Mouse (Mus musculus): ENCODE measurements at regions not wholly inside any gene's neighbourhood (a gene's known extent, or its start where the extent isn't known, plus 50 kb on each side); places are given as distances from the start of the nearest gene placed in this dataset.

DNA sequence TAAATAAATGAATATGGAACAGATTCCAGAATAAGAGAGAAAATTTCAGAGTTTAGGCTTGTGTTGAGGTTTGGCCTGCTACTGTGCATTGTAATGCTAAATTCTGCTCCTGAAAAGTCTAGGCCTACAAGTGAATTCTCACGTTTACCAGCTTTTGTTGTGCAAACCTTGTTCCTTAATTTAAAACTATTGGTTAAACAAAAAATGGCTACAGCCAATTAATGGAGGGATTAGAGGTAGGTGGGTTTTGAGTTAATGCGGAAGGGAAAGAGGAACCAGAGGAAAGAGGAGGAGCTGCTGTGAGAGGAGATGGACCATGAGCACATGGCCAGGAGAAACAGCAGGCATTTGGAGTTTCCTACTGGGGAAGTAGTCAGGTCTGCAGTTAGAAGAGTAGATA, 79.1 kb upstream of the Tle4 start:
- Histone ChIP-seq H3K9me3 (ENCODE audit: control insufficient read depth, low read length) (no peaks in the 10 kb centered on the region), H3K4me3 (ENCODE audit: low read depth, low read length) (no peak overlapping the region), H3K27me3 (ENCODE audit: control insufficient read depth, insufficient read depth, low read length) (peaks cover 27% of the 10 kb centered on the region), H3K27ac (ENCODE audit: low read depth, low read length) (no peak overlapping the region), H3K4me2 (no peak overlapping the region), H3K36me3 (ENCODE audit: control insufficient read depth, insufficient read depth, low read length) (no peaks in the 10 kb centered on the region), H3K4me1 (ENCODE audit: control insufficient read depth, insufficient read depth, low read length) (peaks cover 4% of the 10 kb centered on the region; the same call in 1 of the 2 replicates), H3K9ac (ENCODE audit: low read length) (no peak overlapping the region)
- DNase-seq (ENCODE audit: low spot score, missing footprints) (no peak), ATAC-seq (ENCODE audit: low FRiP score) (no peak)
- 19% methylated on average over 2 of the region's 2 CpGs for WGBS

GRCm38 (mm10) chr19:14670821-14671104, 72.9 kb upstream of the Tle4 start:
- H3K9me3 ChIP-seq (ENCODE audit: control insufficient read depth, low read length), result no peaks in the 10 kb centered on the region
- H3K9ac ChIP-seq (ENCODE audit: low read length), result no peak overlapping the region
- ATAC-seq (ENCODE audit: low FRiP score) (0 out of 2 replicates have a peak, but pooled peaks have one; percentile 42), DNase-seq (ENCODE audit: low spot score, missing footprints) (no peak)
- H3K27me3 ChIP-seq (ENCODE audit: control insufficient read depth, insufficient read depth, low read length), result peaks cover 22% of the 10 kb centered on the region
- peaks cover 9% of the 10 kb centered on the region for H3K4me1 ChIP-seq (ENCODE audit: control insufficient read depth, insufficient read depth, low read length)
- no peaks in the 10 kb centered on the region for H3K36me3 ChIP-seq (ENCODE audit: control insufficient read depth, insufficient read depth, low read length)
- no peak overlapping the region for H3K4me2 ChIP-seq
- H3K4me3 ChIP-seq (ENCODE audit: low read depth, low read length), result no peak overlapping the region
- no peak overlapping the region for H3K27ac ChIP-seq (ENCODE audit: low read depth, low read length)

GRCm38 (mm10) chr19:14670078-14670820, 72.4 kb upstream of the Tle4 start:
- Histone ChIP-seq H3K27me3 (ENCODE audit: control insufficient read depth, insufficient read depth, low read length) (peaks cover 22% of the 10 kb centered on the region), H3K27ac (ENCODE audit: low read depth, low read length) (no peak overlapping the region), H3K4me2 (no peak overlapping the region), H3K4me1 (ENCODE audit: control insufficient read depth, insufficient read depth, low read length) (peaks cover 9% of the 10 kb centered on the region), H3K9me3 (ENCODE audit: control insufficient read depth, low read length) (no peaks in the 10 kb centered on the region), H3K9ac (ENCODE audit: low read length) (no peak overlapping the region), H3K36me3 (ENCODE audit: control insufficient read depth, insufficient read depth, low read length) (no peaks in the 10 kb centered on the region), H3K4me3 (ENCODE audit: low read depth, low read length) (no peak overlapping the region)
- ATAC-seq (ENCODE audit: low FRiP score) (0 out of 2 replicates have a peak, but pooled peaks have one; percentile 38), DNase-seq (ENCODE audit: low spot score, missing footprints) (peak; percentile 89)
- WGBS, result 34% methylated on average over 13 of the region's 13 CpGs

GRCm38 (mm10) chr19:14668512-14669181, 70.8 kb upstream of the Tle4 start:
- Histone ChIP-seq H3K4me2 (no peak overlapping the region), H3K27me3 (ENCODE audit: control insufficient read depth, insufficient read depth, low read length) (peaks cover 15% of the 10 kb centered on the region), H3K27ac (ENCODE audit: low read depth, low read length) (no peak overlapping the region), H3K4me3 (ENCODE audit: low read depth, low read length) (no peak overlapping the region), H3K4me1 (ENCODE audit: control insufficient read depth, insufficient read depth, low read length) (peaks cover 9% of the 10 kb centered on the region), H3K9ac (ENCODE audit: low read length) (no peak overlapping the region), H3K36me3 (ENCODE audit: control insufficient read depth, insufficient read depth, low read length) (no peaks in the 10 kb centered on the region), H3K9me3 (ENCODE audit: control insufficient read depth, low read length) (no peaks in the 10 kb centered on the region)
- ATAC-seq (ENCODE audit: low FRiP score) (no peak), DNase-seq (ENCODE audit: low spot score, missing footprints) (no peak)
- WGBS, result 83% methylated on average over 4 of the region's 4 CpGs

DNA sequence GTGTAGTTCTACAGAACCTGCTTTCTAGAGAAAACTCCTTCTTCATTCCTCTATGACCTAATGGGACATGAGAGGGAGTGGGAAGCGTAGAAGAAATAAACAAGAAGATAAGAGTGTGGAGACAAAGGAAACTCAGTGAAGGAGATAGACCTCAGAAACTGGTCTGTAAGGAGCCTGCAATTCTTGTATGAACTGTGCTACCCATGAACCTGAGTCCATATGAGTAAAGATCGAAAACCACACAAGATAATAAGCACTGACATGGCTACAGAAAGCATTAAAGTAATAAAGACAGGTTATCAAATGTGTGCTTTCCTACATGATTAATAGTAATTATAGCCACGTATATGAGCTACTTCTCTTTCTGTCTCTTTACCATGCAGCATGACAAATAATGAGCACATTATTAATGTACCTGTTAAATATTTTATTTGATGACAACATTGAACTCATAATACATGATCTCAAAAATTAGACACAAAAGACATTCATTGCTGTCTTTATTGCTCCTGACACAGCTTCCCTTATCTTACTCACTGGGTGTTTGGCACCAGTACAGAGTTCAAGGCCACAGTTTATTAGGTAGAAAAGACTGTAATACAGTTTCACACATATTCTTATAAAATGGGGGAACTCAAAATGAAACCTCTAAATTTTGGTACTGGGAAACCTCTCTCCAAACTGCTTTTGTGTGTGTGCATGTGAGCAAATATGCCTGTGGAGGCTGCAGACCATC, 67.0 kb upstream of the Tle4 start:
- ATAC-seq (ENCODE audit: low FRiP score), result no peak
- no peak overlapping the region for H3K4me3 ChIP-seq (ENCODE audit: low read depth, low read length)
- 89% methylated on average over 3 of the region's 3 CpGs for WGBS
- no peak overlapping the region for H3K9ac ChIP-seq (ENCODE audit: low read length)
- H3K9me3 ChIP-seq (ENCODE audit: control insufficient read depth, low read length), result no peaks in the 10 kb centered on the region
- no peak overlapping the region for H3K4me2 ChIP-seq
- H3K27me3 ChIP-seq (ENCODE audit: control insufficient read depth, insufficient read depth, low read length), result peaks cover 2% of the 10 kb centered on the region; the same call in 1 of the 2 replicates
- no peak for DNase-seq (ENCODE audit: low spot score, missing footprints)
- H3K27ac ChIP-seq (ENCODE audit: low read depth, low read length), result no peak overlapping the region
- peaks cover under 1% of the 10 kb centered on the region; the same call in 1 of the 2 replicates for H3K4me1 ChIP-seq (ENCODE audit: control insufficient read depth, insufficient read depth, low read length)
- H3K36me3 ChIP-seq (ENCODE audit: control insufficient read depth, insufficient read depth, low read length), result no peaks in the 10 kb centered on the region

DNA sequence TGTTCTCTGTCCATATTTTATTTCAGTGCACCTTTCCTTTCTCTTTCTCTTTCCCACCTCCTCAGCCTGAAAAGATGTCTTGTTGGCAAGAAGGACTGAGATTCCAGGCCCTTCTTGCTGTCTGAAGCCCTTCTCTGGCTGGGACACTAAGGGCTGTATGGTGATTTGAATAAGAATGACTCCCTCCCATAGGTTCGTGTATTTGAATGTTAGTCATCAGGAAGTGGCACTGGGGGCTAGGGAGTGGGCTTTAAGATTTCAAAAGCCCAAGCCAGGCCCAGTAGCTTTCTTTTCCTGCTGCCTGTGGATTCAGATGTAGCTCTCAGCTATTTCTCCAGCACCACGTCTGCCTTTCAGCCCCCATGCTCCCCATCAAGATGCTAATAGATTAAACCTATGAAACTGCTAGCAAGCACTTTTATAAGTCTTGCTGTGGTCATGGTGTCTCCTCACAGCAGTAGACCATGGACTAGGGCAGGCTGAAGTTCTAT, 66.3 kb upstream of the Tle4 start:
- DNase-seq (ENCODE audit: low spot score, missing footprints), result no peak
- Histone ChIP-seq H3K9ac (ENCODE audit: low read length) (no peak overlapping the region), H3K4me3 (ENCODE audit: low read depth, low read length) (no peak overlapping the region), H3K27me3 (ENCODE audit: control insufficient read depth, insufficient read depth, low read length) (peaks cover 2% of the 10 kb centered on the region; the same call in 1 of the 2 replicates), H3K9me3 (ENCODE audit: control insufficient read depth, low read length) (no peaks in the 10 kb centered on the region), H3K27ac (ENCODE audit: low read depth, low read length) (no peak overlapping the region), H3K36me3 (ENCODE audit: control insufficient read depth, insufficient read depth, low read length) (no peaks in the 10 kb centered on the region), H3K4me1 (ENCODE audit: control insufficient read depth, insufficient read depth, low read length) (peaks cover 4% of the 10 kb centered on the region; the same call in 1 of the 2 replicates), H3K4me2 (no peak overlapping the region)
- ATAC-seq (ENCODE audit: low FRiP score), result no peak
- 37% methylated on average over 2 of the region's 2 CpGs for WGBS

DNA sequence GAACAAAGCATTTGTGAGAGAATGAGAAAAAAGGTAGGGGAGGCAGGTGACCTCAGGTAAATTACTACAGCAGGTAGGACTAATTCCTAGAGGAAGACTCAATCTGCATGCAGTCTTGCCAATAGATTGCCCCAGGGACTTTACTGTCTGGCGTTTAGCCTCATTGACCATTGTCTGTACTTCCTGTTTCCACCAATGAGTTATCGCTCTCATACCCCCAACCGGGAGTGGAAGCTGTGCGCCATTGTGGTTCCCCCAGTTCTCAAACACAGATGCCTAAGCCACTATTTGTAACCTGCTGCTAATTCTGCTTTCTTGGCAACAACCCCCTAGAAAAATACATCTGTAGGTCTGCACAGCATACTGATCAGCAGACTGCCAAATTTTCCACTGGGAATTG, 65.5 kb upstream of the Tle4 start:
- no peak overlapping the region for H3K9ac ChIP-seq (ENCODE audit: low read length)
- H3K4me1 ChIP-seq (ENCODE audit: control insufficient read depth, insufficient read depth, low read length), result peaks cover 4% of the 10 kb centered on the region; the same call in 1 of the 2 replicates
- no peak overlapping the region for H3K4me2 ChIP-seq
- ATAC-seq (ENCODE audit: low FRiP score), result no peak
- peaks cover 2% of the 10 kb centered on the region; the same call in 1 of the 2 replicates for H3K27me3 ChIP-seq (ENCODE audit: control insufficient read depth, insufficient read depth, low read length)
- no peak overlapping the region for H3K27ac ChIP-seq (ENCODE audit: low read depth, low read length)
- no peak overlapping the region for H3K4me3 ChIP-seq (ENCODE audit: low read depth, low read length)
- DNase-seq (ENCODE audit: low spot score, missing footprints), result no peak
- no peaks in the 10 kb centered on the region for H3K36me3 ChIP-seq (ENCODE audit: control insufficient read depth, insufficient read depth, low read length)
- no peaks in the 10 kb centered on the region for H3K9me3 ChIP-seq (ENCODE audit: control insufficient read depth, low read length)
- WGBS, result 73% methylated on average over 4 of the region's 4 CpGs

DNA sequence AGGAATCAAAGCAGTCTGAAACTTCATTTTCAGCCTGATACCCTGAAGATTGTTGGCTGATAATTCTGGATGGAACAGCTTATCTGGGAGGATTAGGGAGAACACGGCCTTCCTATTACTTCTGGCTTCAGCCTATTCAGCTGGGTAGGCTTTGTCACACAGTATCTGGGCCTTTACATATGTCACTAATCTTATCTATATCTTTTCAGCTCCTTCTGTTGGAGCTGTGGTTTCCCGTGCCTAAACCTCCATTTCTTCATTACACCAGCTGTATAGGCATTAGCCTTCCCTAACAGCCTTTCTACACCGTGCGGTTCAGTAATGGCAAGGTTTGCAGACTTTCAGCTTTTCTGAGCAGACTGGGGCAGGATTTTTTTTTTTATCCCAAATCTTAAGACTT, 61.9 kb upstream of the Tle4 start:
- ATAC-seq (ENCODE audit: low FRiP score) (peak; percentile 48; the same call in 1 of the 2 replicates), DNase-seq (ENCODE audit: low spot score, missing footprints) (no peak)
- Histone ChIP-seq H3K4me2 (no peak overlapping the region), H3K36me3 (ENCODE audit: control insufficient read depth, insufficient read depth, low read length) (no peaks in the 10 kb centered on the region), H3K9me3 (ENCODE audit: control insufficient read depth, low read length) (no peaks in the 10 kb centered on the region), H3K27me3 (ENCODE audit: control insufficient read depth, insufficient read depth, low read length) (peaks cover 2% of the 10 kb centered on the region; the same call in 1 of the 2 replicates), H3K4me3 (ENCODE audit: low read depth, low read length) (no peak overlapping the region), H3K4me1 (ENCODE audit: control insufficient read depth, insufficient read depth, low read length) (peaks cover 4% of the 10 kb centered on the region; the same call in 1 of the 2 replicates), H3K27ac (ENCODE audit: low read depth, low read length) (no peak overlapping the region), H3K9ac (ENCODE audit: low read length) (no peak overlapping the region)
- WGBS, result 17% methylated on average over 4 of the region's 4 CpGs

DNA sequence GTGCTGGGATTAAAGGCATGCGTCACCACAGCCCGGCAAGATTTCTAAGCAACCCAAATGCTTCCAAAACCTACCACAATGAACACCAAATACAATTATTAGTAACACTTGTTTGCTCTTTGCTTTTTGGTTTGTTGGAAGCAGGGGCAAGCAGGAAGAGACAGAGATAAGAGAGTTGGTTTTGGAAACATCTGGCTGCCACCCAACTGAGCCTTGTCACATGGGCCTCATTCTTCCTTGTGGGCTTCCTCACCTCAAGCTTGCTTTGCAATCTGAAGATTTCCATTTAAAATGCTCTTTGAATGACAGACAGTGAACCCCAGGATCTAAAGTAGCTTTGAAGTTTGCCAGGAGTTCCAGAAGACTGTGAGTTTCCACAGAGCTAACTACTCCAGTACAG, 60.6 kb upstream of the Tle4 start:
- DNase-seq (ENCODE audit: low spot score, missing footprints) (no peak), ATAC-seq (ENCODE audit: low FRiP score) (no peak)
- Histone ChIP-seq H3K36me3 (ENCODE audit: control insufficient read depth, insufficient read depth, low read length) (no peaks in the 10 kb centered on the region), H3K9me3 (ENCODE audit: control insufficient read depth, low read length) (no peaks in the 10 kb centered on the region), H3K4me1 (ENCODE audit: control insufficient read depth, insufficient read depth, low read length) (peaks cover 4% of the 10 kb centered on the region; the same call in 1 of the 2 replicates), H3K27me3 (ENCODE audit: control insufficient read depth, insufficient read depth, low read length) (peaks cover 2% of the 10 kb centered on the region; the same call in 1 of the 2 replicates), H3K4me2 (no peak overlapping the region), H3K9ac (ENCODE audit: low read length) (no peak overlapping the region), H3K4me3 (ENCODE audit: low read depth, low read length) (no peak overlapping the region), H3K27ac (ENCODE audit: low read depth, low read length) (no peak overlapping the region)
- 92% methylated on average over 2 of the region's 2 CpGs for WGBS
